Mouse (Mus musculus) small intestine, adult 2 months (tissue): Measurements from ENCODE around the gene Trim39.

Source experiments
- CTCF ChIP-seq: fragments of 200-500 bp; IDR thresholded peaks from 2 replicates; pipeline ENCODE4 v1.5.1; 2012; ENCODE audit warnings: low read depth, mild to moderate bottlenecking, control low read depth, inconsistent platforms, low read length, moderate library complexity, mixed read lengths; ENCODE audit not compliant: insufficient replicate concordance, insufficient read length; ENCODE audit errors: extremely low read depth
- POLR2A ChIP-seq: fragments of 200-500 bp; IDR thresholded peaks from 2 replicates; pipeline ENCODE4 v1.6.1; 2012; ENCODE audit warnings: low read depth, mild to moderate bottlenecking, control low read depth, inconsistent platforms, low read length, moderate library complexity

GRCm38 (mm10) chr17:36229046-36229445 lies 43.0 kb downstream of the Trim39 start:
- TF ChIP-seq POLR2A (no peak), CTCF (no peak)
